Mouse (Mus musculus) CH12.LX (cell line): ENCODE results near the gene Hpcal4. TPM values are rescaled to one million over a fixed set of nuclear protein-coding genes. Genes with fewer than 3 reads are reported as not detected.

Experiments
- DNase-seq: peaks from one replicate; pipeline ENCODE4 v3.0.0-alpha.2; 2013; ENCODE audit errors: extremely low read depth
- H3K27ac ChIP-seq: 2 replicates; pipeline ENCODE4 v1.5.1; 2012; ENCODE audit warnings: low read depth, mild to moderate bottlenecking, control low read depth, moderate library complexity; ENCODE audit not compliant: insufficient read depth
- H3K27me3 ChIP-seq: replicated peaks from 2 replicates; pipeline ENCODE3; 2012; ENCODE audit warnings: inconsistent platforms
- H3K36me3 ChIP-seq, 2 experiments: replicated peaks in 1 of 2; 2 replicates each; pipeline versions ENCODE3 to v1.6.1; 2012; ENCODE audit warnings: inconsistent platforms in 1 of 2, low read length in 1 of 2, mild to moderate bottlenecking in 1 of 2, mixed read lengths in 1 of 2, moderate library complexity in 1 of 2; ENCODE audit not compliant: control insufficient read depth in 1 of 2, insufficient read depth in 1 of 2
- H3K4me1 ChIP-seq, 2 experiments: 2 replicates each; pipeline ENCODE4 v1.6.1; 2012; ENCODE audit warnings: inconsistent platforms in 1 of 2, moderate library complexity in 1 of 2; ENCODE audit not compliant: insufficient read depth in 2 of 2, control insufficient read depth in 1 of 2
- H3K4me2 ChIP-seq: 2 replicates; pipeline ENCODE4 v1.6.1; 2012; ENCODE audit warnings: low read depth, mild to moderate bottlenecking, control low read depth; ENCODE audit not compliant: poor library complexity, insufficient read depth, severe bottlenecking
- H3K4me3 ChIP-seq, 3 experiments: fragments of 150-350 bp in 1 of 3; sonication (generic) in 1 of 3; replicated peaks in 1 of 3; 2 replicates each; pipeline versions ENCODE3 to v1.5.1; 2011 to 2012; ENCODE audit warnings: low read depth in 2 of 3, low read length in 2 of 3, mild to moderate bottlenecking in 2 of 3, moderate library complexity in 2 of 3, control low read depth in 1 of 3, improper control_type of control experiment in 1 of 3, inconsistent platforms in 1 of 3, mixed read lengths in 1 of 3; ENCODE audit not compliant: poor library complexity in 1 of 3
- H3K79me2 ChIP-seq: replicated peaks from 2 replicates; pipeline ENCODE4 v1.6.1; 2012; ENCODE audit warnings: mild to moderate bottlenecking, moderate library complexity; ENCODE audit not compliant: control insufficient read depth, poor library complexity, insufficient read depth, severe bottlenecking; ENCODE audit errors: extremely low read depth
- H3K9ac ChIP-seq: 2 replicates; pipeline ENCODE4 v1.6.1; 2012; ENCODE audit warnings: low read depth, mild to moderate bottlenecking, control low read depth, moderate library complexity; ENCODE audit not compliant: insufficient read depth
- H3K9me3 ChIP-seq: replicated peaks from 2 replicates; pipeline ENCODE3; 2012; ENCODE audit warnings: low read length, inconsistent platforms, mixed read lengths
- CHD2 ChIP-seq: IDR thresholded peaks from 2 replicates; pipeline ENCODE4 v1.6.1; 2011; ENCODE audit warnings: low read length, improper control_type of control experiment
- CTCF ChIP-seq, 2 experiments: IDR thresholded peaks in 1 of 2; conservative IDR thresholded peaks in 1 of 2; 2 replicates each; pipeline ENCODE4 v1.5.1; 2011 to 2012; ENCODE audit warnings: low read depth in 2 of 2, low read length in 2 of 2, improper control_type of control experiment in 1 of 2, inconsistent platforms in 1 of 2, mild to moderate bottlenecking in 1 of 2, moderate library complexity in 1 of 2
- ELF1 ChIP-seq: IDR thresholded peaks from 2 replicates; pipeline ENCODE4 v1.6.1; 2014; ENCODE audit warnings: low read depth, mild to moderate bottlenecking, inconsistent platforms, low read length, improper control_type of control experiment
- EP300 ChIP-seq: IDR thresholded peaks from 2 replicates; pipeline ENCODE4 v1.6.1; 2011; ENCODE audit warnings: low read length, improper control_type of control experiment
- ETS1 ChIP-seq: conservative IDR thresholded peaks from 2 replicates; pipeline ENCODE4 v1.6.1; 2012; ENCODE audit warnings: low read depth, mild to moderate bottlenecking, inconsistent platforms, low read length, improper control_type of control experiment, moderate library complexity
- JUND ChIP-seq: conservative IDR thresholded peaks from 2 replicates; pipeline ENCODE4 v1.6.1; 2011; ENCODE audit warnings: low read depth, low read length, improper control_type of control experiment
- KAT2A ChIP-seq: IDR thresholded peaks from 2 replicates; pipeline ENCODE4 v1.6.1; 2012; ENCODE audit warnings: low read length, improper control_type of control experiment, inconsistent platforms; ENCODE audit not compliant: insufficient replicate concordance
- MAFK ChIP-seq: IDR thresholded peaks from 2 replicates; pipeline ENCODE4 v1.6.1; 2011; ENCODE audit warnings: low read length, improper control_type of control experiment; ENCODE audit not compliant: insufficient replicate concordance
- MAZ ChIP-seq: IDR thresholded peaks from 2 replicates; pipeline ENCODE4 v1.6.1; 2012; ENCODE audit warnings: low read depth, mild to moderate bottlenecking, inconsistent platforms, low read length, improper control_type of control experiment, moderate library complexity
- MYC ChIP-seq: IDR thresholded peaks from 2 replicates; pipeline ENCODE4 v1.6.1; 2011; ENCODE audit warnings: low read depth, mild to moderate bottlenecking, improper control_type of control experiment, low read length
- PAX5 ChIP-seq: IDR thresholded peaks from 2 replicates; pipeline ENCODE4 v1.6.1; 2012; ENCODE audit warnings: low read length, inconsistent platforms, mixed read lengths
- POLR2A ChIP-seq: IDR thresholded peaks from 2 replicates; pipeline ENCODE4 v1.6.1; 2011; ENCODE audit warnings: low read depth, mild to moderate bottlenecking, improper control_type of control experiment, low read length
- POLR2AphosphoS2 ChIP-seq: IDR thresholded peaks from 2 replicates; pipeline ENCODE4 v1.6.1; 2011; ENCODE audit warnings: low read depth, low read length, improper control_type of control experiment
- SIN3A ChIP-seq: IDR thresholded peaks from 2 replicates; pipeline ENCODE4 v1.6.1; 2012; ENCODE audit warnings: low read length, improper control_type of control experiment, inconsistent platforms
- TBP ChIP-seq: conservative IDR thresholded peaks from 2 replicates; pipeline ENCODE4 v1.6.1; 2011; ENCODE audit warnings: low read depth, low read length, improper control_type of control experiment
- UBTF ChIP-seq: IDR thresholded peaks from 2 replicates; pipeline ENCODE4 v1.6.1; 2012; ENCODE audit warnings: low read depth, mild to moderate bottlenecking, inconsistent platforms, low read length, improper control_type of control experiment, moderate library complexity
- USF1 ChIP-seq: IDR thresholded peaks from 2 replicates; pipeline ENCODE4 v1.6.1; 2014; ENCODE audit warnings: low read depth, mild to moderate bottlenecking, inconsistent platforms, low read length, improper control_type of control experiment
- USF2 ChIP-seq: conservative IDR thresholded peaks from 2 replicates; pipeline ENCODE4 v1.6.1; 2011; ENCODE audit warnings: low read depth, low read length, improper control_type of control experiment
- ZC3H11A ChIP-seq: IDR thresholded peaks from 2 replicates; pipeline ENCODE4 v1.6.1; 2012; ENCODE audit warnings: low read depth, mild to moderate bottlenecking, inconsistent platforms, low read length, improper control_type of control experiment
- ZKSCAN1 ChIP-seq: IDR thresholded peaks from 2 replicates; pipeline ENCODE4 v1.6.1; 2012; ENCODE audit warnings: low read depth, inconsistent platforms, low read length, improper control_type of control experiment, borderline replicate concordance
- ZNF384 ChIP-seq: IDR thresholded peaks from 2 replicates; pipeline ENCODE4 v1.6.1; 2012; ENCODE audit warnings: low read depth, low read length, improper control_type of control experiment, inconsistent platforms
- dilution Hi-C: fragments of 300-500 bp; cut with MboI; formaldehyde crosslinking; loops from 2 replicates; pipeline ENCODE4 v1.14.3; 2020; ENCODE audit warnings: low sequenced_read_pairs; ENCODE audit not compliant: extremely low pct_unique_long_range_greater_than_20kb, extremely low pct_ligation_motif_present
- in situ Hi-C: fragments of 300-500 bp; cut with MboI; formaldehyde crosslinking; loops from 3 replicates; pipeline ENCODE4 v1.14.3; 2019; ENCODE audit warnings: low sequenced_read_pairs, low pct_ligation_motif_present, low pct_unique_long_range_greater_than_20kb, mixed read lengths
- polyA plus RNA-seq: library from polyadenylated mRNA; unstranded; fragments of >175 nt; gene quantifications from 2 replicates; pipeline ENCODE4 v1.2.1, GENCODE M21; 2012; ENCODE audit warnings: low read depth; ENCODE audit not compliant: insufficient read length
- total RNA-seq, 2 experiments: library from RNA; depleted of rRNA; stranded (reverse); fragments of 300-350 nt in 1 of 2; fragments of >200 nt in 1 of 2; gene quantifications; 2 replicates each; pipeline ENCODE4 v1.2.3; 2012 to 2014

Gene Hpcal4
- total and polyA plus RNA-seq, 3 experiments: not detected

DNA sequence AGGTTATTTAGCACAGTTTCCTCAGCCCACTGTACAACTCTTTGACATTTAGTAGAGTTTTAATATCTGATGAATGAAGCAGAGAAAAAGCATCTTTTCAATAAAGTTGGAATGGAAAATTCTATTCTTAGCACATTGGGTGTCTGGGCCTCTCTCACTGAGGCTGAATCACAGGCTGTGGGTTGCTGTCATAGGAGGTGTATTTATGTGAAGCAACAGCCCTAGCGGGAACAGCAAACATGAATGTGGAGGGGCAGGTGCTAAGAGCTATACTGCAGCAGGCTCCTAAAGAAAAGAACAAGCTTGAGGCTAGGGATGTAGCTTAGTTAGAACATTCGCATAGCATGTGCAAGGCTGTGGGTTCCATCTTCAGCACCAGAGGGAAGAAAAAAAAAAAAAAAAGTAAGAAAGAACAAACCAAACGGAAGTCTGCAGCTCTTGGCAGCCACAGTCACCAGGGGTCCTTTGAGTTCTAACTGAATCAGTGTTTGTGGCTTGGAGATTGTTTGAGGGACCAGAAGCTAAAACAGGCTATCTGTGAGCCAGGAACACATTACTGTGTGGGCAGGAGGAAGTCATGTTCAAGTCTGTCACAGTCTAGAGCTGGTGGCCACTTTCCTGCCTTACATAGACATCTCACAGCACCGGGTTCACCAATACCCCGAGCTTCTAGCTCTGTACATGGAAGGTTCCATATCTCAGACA is 35.4 kb upstream of the Hpcal4 start:
- H3K4me3 ChIP-seq: no peak overlapping the region
- in situ Hi-C loops (no loop called here), dilution Hi-C loops (no loop called here)
- no peak for TF ChIP-seq MYC
- TF ChIP-seq MAZ: no peak
- TF ChIP-seq KAT2A: no peak
- no peak for TF ChIP-seq POLR2A
- no peak for TF ChIP-seq ETS1
- no peak for TF ChIP-seq MAFK
- no peak for TF ChIP-seq EP300
- no peak for TF ChIP-seq USF2
- no peaks in the 10 kb centered on the region for H3K36me3 ChIP-seq
- H3K4me2 ChIP-seq: no peak overlapping the region
- peaks cover 50% of the 10 kb centered on the region for H3K27me3 ChIP-seq
- no peak overlapping the region for H3K27ac ChIP-seq
- no peaks in the 10 kb centered on the region for H3K9me3 ChIP-seq
- no peak overlapping the region for H3K9ac ChIP-seq
- no peaks in the 10 kb centered on the region for H3K4me1 ChIP-seq
- no peak for DNase-seq
- H3K79me2 ChIP-seq: no peaks in the 10 kb centered on the region

DNA sequence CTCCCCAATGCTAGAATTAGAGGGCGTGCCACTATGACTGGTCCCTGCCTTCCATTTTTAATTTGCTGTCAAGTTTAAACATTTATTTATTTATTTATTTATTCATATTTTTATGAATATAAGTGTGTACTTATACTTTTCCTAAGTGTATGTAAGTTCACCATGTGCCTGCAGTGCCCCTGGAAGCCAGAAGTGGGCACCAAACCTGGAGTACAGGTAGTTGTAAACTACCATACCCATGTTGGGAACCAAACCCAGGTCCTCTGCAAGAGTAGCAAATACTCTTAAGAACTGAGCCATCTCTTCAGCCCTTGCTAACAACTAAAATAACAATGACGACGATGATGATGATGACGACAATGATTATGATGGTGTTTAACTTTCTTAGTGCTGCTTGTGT is 31.0 kb upstream of the Hpcal4 start:
- dilution Hi-C loops (no loop called here), in situ Hi-C loops (no loop called here)
- Histone ChIP-seq H3K4me1 (no peaks in the 10 kb centered on the region), H3K4me2 (no peak overlapping the region), H3K79me2 (no peaks in the 10 kb centered on the region), H3K27ac (no peak overlapping the region), H3K36me3 (no peaks in the 10 kb centered on the region), H3K4me3 (no peak overlapping the region), H3K9ac (no peak overlapping the region), H3K27me3 (peaks cover 56% of the 10 kb centered on the region), H3K9me3 (peaks cover under 1% of the 10 kb centered on the region)
- peak in 1 of 2 experiments; percentile 29; a peak in 2 of 4 replicates for TF ChIP-seq CTCF (conservative IDR thresholded peaks at IDR 0.05 in 1 of 2, IDR thresholded peaks at IDR 0.05 in 1 of 2; ENCODE audit: low read depth in 2 of 2, low read length in 2 of 2)
- no peak for TF ChIP-seq MAZ
- DNase-seq: no peak

DNA sequence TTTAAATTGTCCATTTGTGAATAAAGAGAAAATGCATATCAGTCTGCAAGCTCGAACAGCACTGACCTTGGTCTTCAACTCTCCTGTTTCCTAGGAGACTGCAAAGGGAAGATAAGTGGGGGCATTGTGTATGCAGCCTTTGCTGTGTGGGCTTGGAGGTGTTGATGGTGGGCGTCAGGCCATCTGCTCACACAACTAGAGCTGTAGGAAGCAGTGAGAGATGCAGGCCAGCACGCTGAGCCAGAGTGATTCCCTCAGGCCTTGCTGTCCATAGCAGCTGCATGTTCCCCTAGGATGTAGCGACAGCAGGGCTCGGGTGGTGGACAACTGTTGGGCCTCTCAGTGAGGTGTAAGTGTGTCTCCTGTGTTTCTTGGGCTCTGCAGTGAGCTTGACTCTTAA is 30.1 kb upstream of the Hpcal4 start:
- Histone ChIP-seq H3K4me1 (no peaks in the 10 kb centered on the region), H3K9ac (no peak overlapping the region), H3K79me2 (no peaks in the 10 kb centered on the region), H3K9me3 (peaks cover 3% of the 10 kb centered on the region)
- dilution Hi-C loops (no loop called here), in situ Hi-C loops (no loop called here)
- TF ChIP-seq ZKSCAN1 (no peak), SIN3A (no peak), ZC3H11A (no peak), ELF1 (no peak), MAFK (no peak), EP300 (no peak), PAX5 (no peak), CHD2 (no peak), MYC (no peak), ZNF384 (no peak), UBTF (no peak), POLR2A (no peak), ETS1 (no peak), USF1 (no peak), MAZ (no peak), JUND (no peak), POLR2AphosphoS2 (no peak), TBP (no peak)
- TF ChIP-seq, all 38 proteins: peak for 0
- H3K27me3 ChIP-seq: peaks cover 57% of the 10 kb centered on the region
- H3K36me3 ChIP-seq: no peaks in the 10 kb centered on the region
- DNase-seq: no peak
- H3K27ac ChIP-seq: no peak overlapping the region
- no peak overlapping the region for H3K4me2 ChIP-seq
- no peak overlapping the region for H3K4me3 ChIP-seq
